ENCODE assay signal across 8 mouse cellular contexts in genomic region chr2:93075738-93076577, GRCm38 (mm10). TPM values are rescaled to one million over a fixed set of nuclear protein-coding genes. Genes with fewer than 3 reads are reported as not detected.
DNase-seq lines count a peak whose midpoint lies in the region; ATAC-seq lines count a peak whose summit lies in the region.

No protein-coding gene starts in this region.

- H3K4me2 ChIP-seq in lung, embryonic 16.5 days (ENCODE audit: low read depth, low read length) = no peak overlapping the region

- 41% methylated on average over 15 of the region's 15 CpGs for WGBS in lung, embryonic 16.5 days

- H3K36me3 ChIP-seq in lung, embryonic 16.5 days (ENCODE audit: control insufficient read depth, insufficient read depth, low read length) = no peaks in the 10 kb centered on the region

- no peak overlapping the region for H3K9ac ChIP-seq in lung, embryonic 16.5 days (ENCODE audit: low read length)

- peak; percentile 37 for ATAC-seq in lung, embryonic 16.5 days (ENCODE audit: low read depth)

- H3K27me3 ChIP-seq in lung, embryonic 16.5 days (ENCODE audit: control insufficient read depth, insufficient read depth, low read depth, low read length) = no peaks in the 10 kb centered on the region; the same call in 1 of the 2 replicates

- peaks cover 4% of the 10 kb centered on the region; the same call in 1 of the 2 replicates for H3K4me1 ChIP-seq in lung, embryonic 16.5 days (replicated peaks; ENCODE audit: control insufficient read depth, insufficient read depth, low read length)

- H3K27ac ChIP-seq in lung, embryonic 16.5 days (ENCODE audit: low read length) = no peak overlapping the region

- H3K4me3 ChIP-seq in lung, embryonic 16.5 days (ENCODE audit: low read length) = no peak overlapping the region

- H3K9me3 ChIP-seq in lung, embryonic 16.5 days (ENCODE audit: control insufficient read depth, low read length) = no peaks in the 10 kb centered on the region

- peak; percentile 81 to 83 for DNase-seq in B cell, adult 2 months
- peak; percentile 47 for DNase-seq in T-cell, adult 2 months (ENCODE audit: low spot score)
- peak; percentile 56 to 72 for DNase-seq in cerebellum, postnatal 36 days
- DNase-seq in gastrocnemius, postnatal 25 days = peak; percentile 19
- DNase-seq in kidney, postnatal 10 days = peak; percentile 82
- peak; percentile 15 for DNase-seq in retina, adult 2 months (ENCODE audit: low read depth, low spot score)
- DNase-seq in thymus, postnatal 25 days = peak; percentile 76

RNA-seq across cellular contexts. Expression of gene Prdm11, which starts 30.0 kb away (rescaled TPM):
- 1 to 10 TPM; 1.2 to 1.3 TPM for total RNA-seq in gastrocnemius, postnatal 25 days (2021)
- polyA plus RNA-seq in lung, embryonic 16.5 days (2015; fragmentation: Nextera tagmentation; extraction: Ambion mirVana) = 5.5 and 6.3 TPM in 2 replicates

Comparison
In these comparisons a context has a peak if more than half of its experiments do, and no peak if none do; other contexts are left out.
1. DNase-seq: peak in every context shown above with its lines; median percentile 82 in B cell, adult 2 months; 82 in kidney, postnatal 10 days; 76 in thymus, postnatal 25 days; 64 in cerebellum, postnatal 36 days; 47 in T-cell, adult 2 months; 19 in gastrocnemius, postnatal 25 days; 15 in retina, adult 2 months.